Mouse (Mus musculus): ENCODE measurements around the gene Htr7. TPM values are rescaled to one million over a fixed set of nuclear protein-coding genes. Genes with fewer than 3 reads are reported as not detected.

The Htr7 gene
- total and polyA plus RNA-seq, 3 experiments = 0.05 TPM; not detected in 2

DNA sequence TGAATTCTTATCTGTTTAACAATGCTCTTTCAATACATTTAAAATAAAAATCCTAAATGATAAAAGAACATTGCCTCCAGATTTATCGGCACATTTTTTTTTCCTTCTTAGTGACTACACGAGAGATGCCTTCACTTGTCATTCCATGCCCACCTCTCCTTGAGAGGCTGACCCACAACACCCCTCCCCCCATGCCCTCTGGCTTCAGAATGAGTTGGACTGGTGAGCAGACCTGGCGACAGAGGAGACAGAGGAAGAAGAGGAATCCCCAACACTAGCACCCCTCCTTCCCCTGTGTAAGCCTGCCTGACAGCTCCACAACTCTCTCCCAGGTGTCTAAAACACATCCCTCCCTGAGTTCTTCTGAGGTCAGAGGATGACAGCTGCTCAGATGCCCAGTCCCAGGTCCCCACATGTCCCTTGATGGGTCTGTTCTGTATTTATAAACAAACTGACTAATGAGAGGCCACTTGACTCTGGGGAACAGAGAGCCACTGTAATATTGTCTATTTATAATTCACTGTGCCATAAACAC, 132.3 kb downstream of the Htr7 start:
- TF ChIP-seq CTCF (IDR thresholded peaks at IDR 0.05; ENCODE audit: low read depth, low read length) = no peak
- no peak for TF ChIP-seq GATA1 (IDR thresholded peaks at IDR 0.05; ENCODE audit: borderline replicate concordance, low read length)
- no peak for TF ChIP-seq GATA2 (IDR thresholded peaks at IDR 0.05; ENCODE audit: borderline replicate concordance, low read depth, low read length)
- no peak for TF ChIP-seq POLR2AphosphoS5 (IDR thresholded peaks at IDR 0.05; ENCODE audit: insufficient replicate concordance, low read depth, low read length)
- TF ChIP-seq TAL1 (conservative IDR thresholded peaks at IDR 0.05; ENCODE audit: low read depth, low read length) = no peak
- DNase-seq (ENCODE audit: low spot score) = no peak
- Histone ChIP-seq H3K4me3 (ENCODE audit: low read depth, low read length) (no peak overlapping the region), H3K36me3 (replicated peaks) (no peaks in the 10 kb centered on the region), H3K4me1 (ENCODE audit: insufficient read depth, low read depth, low read length) (no peaks in the 10 kb centered on the region), H3K27me3 (ENCODE audit: insufficient read depth, low read length) (peaks cover 5% of the 10 kb centered on the region; the same call in 1 of the 2 replicates), H3K9me3 (replicated peaks) (no peaks in the 10 kb centered on the region)
- ATAC-seq (ENCODE audit: extremely low read depth, insufficient number of reproducible peaks, low FRiP score, poor library complexity, severe bottlenecking) = no peak

DNA sequence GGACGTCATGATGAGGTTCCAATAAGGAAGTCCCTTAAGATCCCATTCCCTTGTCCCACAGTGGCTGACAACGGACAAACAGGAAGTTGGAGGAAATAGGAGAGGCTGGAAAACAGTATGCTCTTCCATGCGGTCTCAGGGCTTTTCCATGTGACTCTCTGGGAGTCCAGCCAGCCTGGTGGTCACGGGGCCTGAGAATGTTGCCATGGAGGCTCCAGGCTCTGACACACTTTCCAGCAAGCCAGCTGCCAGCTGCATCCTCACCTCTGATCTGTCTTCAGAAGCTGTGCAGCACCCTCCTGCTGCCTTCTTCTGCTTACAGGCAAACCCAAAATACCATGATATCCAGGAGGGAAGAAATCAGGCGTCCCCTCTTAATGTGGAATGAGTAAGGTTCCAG, 132.9 kb downstream of the Htr7 start:
- no peak for ATAC-seq (ENCODE audit: extremely low read depth, insufficient number of reproducible peaks, low FRiP score, poor library complexity, severe bottlenecking)
- DNase-seq (ENCODE audit: low spot score) = no peak
- TF ChIP-seq GATA2 (IDR thresholded peaks at IDR 0.05; ENCODE audit: borderline replicate concordance, low read depth, low read length) = no peak
- TF ChIP-seq CTCF (IDR thresholded peaks at IDR 0.05; ENCODE audit: low read depth, low read length) = no peak
- TF ChIP-seq TAL1 (conservative IDR thresholded peaks at IDR 0.05; ENCODE audit: low read depth, low read length) = no peak
- no peak for TF ChIP-seq GATA1 (IDR thresholded peaks at IDR 0.05; ENCODE audit: borderline replicate concordance, low read length)
- no peak for TF ChIP-seq POLR2AphosphoS5 (IDR thresholded peaks at IDR 0.05; ENCODE audit: insufficient replicate concordance, low read depth, low read length)
- no peaks in the 10 kb centered on the region for H3K9me3 ChIP-seq (replicated peaks)
- H3K27me3 ChIP-seq (ENCODE audit: insufficient read depth, low read length) = peaks cover 5% of the 10 kb centered on the region; the same call in 1 of the 2 replicates
- H3K4me1 ChIP-seq (ENCODE audit: insufficient read depth, low read depth, low read length) = no peaks in the 10 kb centered on the region
- H3K4me3 ChIP-seq (ENCODE audit: low read depth, low read length) = no peak overlapping the region
- no peaks in the 10 kb centered on the region for H3K36me3 ChIP-seq (replicated peaks)

Other genes starting within 250 kb of the Htr7 start
- gene Rpp30, start 26.2 kb upstream of the Htr7 start, total RNA-seq (2014; fragmentation: Nextera tagmentation) = 87.4 and 113 TPM in 2 replicates
- gene Rpp30, start 26.2 kb upstream of the Htr7 start, total RNA-seq (2017) = 43.6 and 53.9 TPM in 2 replicates
- gene Rpp30, start 26.2 kb upstream of the Htr7 start, polyA plus RNA-seq (2012) = 4.0 and 4.2 TPM in 2 replicates
- not detected in 2 replicates for gene Ankrd1, start 62.6 kb upstream of the Htr7 start, total RNA-seq (2014; fragmentation: Nextera tagmentation)
- gene Ankrd1, start 62.6 kb upstream of the Htr7 start, total RNA-seq (2017) = 0.22 TPM in 1 of 2 replicates, not detected in the other
- not detected in 2 replicates for gene Ankrd1, start 62.6 kb upstream of the Htr7 start, polyA plus RNA-seq (2012)

Measured in G1E (cell line).